Mouse (Mus musculus) hindbrain, embryonic 14.5 days (tissue): Measurements from ENCODE around the gene Bmf. TPM values are rescaled to one million over a fixed set of nuclear protein-coding genes. Genes with fewer than 3 reads are reported as not detected.

Experiments used
- polyA plus RNA-seq: library from polyadenylated mRNA; unstranded; fragments of >200 nt; fragmentation: Nextera tagmentation; extraction: Ambion mirVana; gene quantifications from 2 replicates; pipeline ENCODE4 v1.2.1, GENCODE M21; 2014

Bmf gene
- polyA plus RNA-seq, 1 experiment from 2014 or later = 3.3 TPM

Other genes with a start within 250 kb of the Bmf start
- 7.7 and 10.3 TPM in 2 replicates for gene Gpr176, start 176.3 kb downstream of the Bmf start, polyA plus RNA-seq
- gene Eif2ak4, start 161.1 kb downstream of the Bmf start, polyA plus RNA-seq = 9.1 and 9.5 TPM in 2 replicates
- gene Srp14, start 70.0 kb downstream of the Bmf start, polyA plus RNA-seq = 298 and 339 TPM in 2 replicates
- gene Bub1b, start 48.5 kb upstream of the Bmf start, polyA plus RNA-seq = 11.8 and 15.6 TPM in 2 replicates
- gene Pak6, start 113.6 kb upstream of the Bmf start, polyA plus RNA-seq = 39.9 and 41.7 TPM in 2 replicates
- gene Ankrd63, start 154.3 kb upstream of the Bmf start, polyA plus RNA-seq = not detected in 2 replicates
- 0.54 and 0.69 TPM in 2 replicates for gene Plcb2, start 178.8 kb upstream of the Bmf start, polyA plus RNA-seq
- 29.5 and 30.6 TPM in 2 replicates for gene Inafm2, start 196.1 kb upstream of the Bmf start, polyA plus RNA-seq
- gene Ccdc9b, start 213.0 kb upstream of the Bmf start, polyA plus RNA-seq = 0.48 and 0.87 TPM in 2 replicates
- not detected in 2 replicates for gene Phgr1, start 223.1 kb upstream of the Bmf start, polyA plus RNA-seq
- 65.8 and 79.2 TPM in 2 replicates for gene Disp2, start 230.0 kb upstream of the Bmf start, polyA plus RNA-seq